Mouse (Mus musculus) embryonic facial prominence, embryonic 15.5 days (tissue): Measurements from ENCODE around the gene Epn1. TPM values are rescaled to one million over a fixed set of nuclear protein-coding genes. Genes with fewer than 3 reads are reported as not detected.

Source experiments
- microRNA-seq: library from miRNA; unstranded; fragments of <30 nt; microRNA quantifications from one replicate; pipeline ENCODE4, GENCODE M21; 2016; ENCODE audit warnings: borderline number of aligned reads
- polyA plus RNA-seq: library from polyadenylated mRNA; unstranded; fragments of >200 nt; fragmentation: Nextera tagmentation; extraction: Ambion mirVana; gene quantifications from 2 replicates; pipeline ENCODE4 v1.2.1, GENCODE M21; 2015

The Epn1 gene
- polyA plus RNA-seq, 1 experiment from 2014 or later, result 70.6 TPM

Small RNA genes within 50 kb of the gene (microRNA-seq; reads per million reads assigned to microRNA genes)
- not detected for gene Gm26217

Other genes starting within 250 kb of the Epn1 start
- 0.43 and 0.99 TPM in 2 replicates for gene Shisa7, start 235.5 kb upstream of the Epn1 start, polyA plus RNA-seq
- 11.3 and 13.1 TPM in 2 replicates for gene Isoc2b, start 210.0 kb upstream of the Epn1 start, polyA plus RNA-seq
- 0.95 and 1.2 TPM in 2 replicates for gene Isoc2a, start 203.1 kb upstream of the Epn1 start, polyA plus RNA-seq
- not detected in 2 replicates for gene Gm36210, start 173.7 kb upstream of the Epn1 start, polyA plus RNA-seq
- gene Zfp628, start 165.0 kb upstream of the Epn1 start, polyA plus RNA-seq, result 4.1 and 4.9 TPM in 2 replicates
- 5.1 and 5.5 TPM in 2 replicates for gene Nat14, start 158.2 kb upstream of the Epn1 start, polyA plus RNA-seq
- 4.7 and 5.5 TPM in 2 replicates for gene Ssc5d, start 154.4 kb upstream of the Epn1 start, polyA plus RNA-seq
- gene Sbk2, start 115.8 kb upstream of the Epn1 start, polyA plus RNA-seq, result 0.32 and 1.1 TPM in 2 replicates
- 0.05 and 0.25 TPM in 2 replicates for gene Sbk3, start 109.1 kb upstream of the Epn1 start, polyA plus RNA-seq
- 32.8 and 35.0 TPM in 2 replicates for gene Zfp579, start 84.1 kb upstream of the Epn1 start, polyA plus RNA-seq
- gene Zfp524, start 65.8 kb upstream of the Epn1 start, polyA plus RNA-seq, result 15.2 and 15.8 TPM in 2 replicates
- 43.9 and 46.2 TPM in 2 replicates for gene Fiz1, start 65.5 kb upstream of the Epn1 start, polyA plus RNA-seq
- gene Gm44973, start 64.7 kb upstream of the Epn1 start, polyA plus RNA-seq, result 1.2 TPM in 1 of 2 replicates, not detected in the other
- gene Zfp865, start 59.9 kb upstream of the Epn1 start, polyA plus RNA-seq, result 8.0 and 9.0 TPM in 2 replicates
- 35.4 and 37.8 TPM in 2 replicates for gene Ccdc106, start 59.7 kb upstream of the Epn1 start, polyA plus RNA-seq
- gene 4632433K11Rik, start 46.1 kb upstream of the Epn1 start, polyA plus RNA-seq, result not detected in 2 replicates
- 6.7 and 7.5 TPM in 2 replicates for gene Zfp784, start 41.8 kb upstream of the Epn1 start, polyA plus RNA-seq
- gene Zfp580, start 28.7 kb upstream of the Epn1 start, polyA plus RNA-seq, result 36.8 and 43.1 TPM in 2 replicates
- gene U2af2, start 18.1 kb upstream of the Epn1 start, polyA plus RNA-seq, result 116 and 124 TPM in 2 replicates
- not detected in 2 replicates for gene Rfpl4, start 36.7 kb downstream of the Epn1 start, polyA plus RNA-seq
- gene Rasl2-9, start 45.7 kb downstream of the Epn1 start, polyA plus RNA-seq, result 0.60 and 0.80 TPM in 2 replicates
- not detected in 2 replicates for gene Vmn1r55, start 69.4 kb downstream of the Epn1 start, polyA plus RNA-seq
- not detected in 2 replicates for gene Vmn1r56, start 116.5 kb downstream of the Epn1 start, polyA plus RNA-seq
- not detected in 2 replicates for gene Vmn1r57, start 138.3 kb downstream of the Epn1 start, polyA plus RNA-seq